Mouse (Mus musculus) MEL (cell line): ENCODE measurements around the gene Lonp1. TPM values are rescaled to one million over a fixed set of nuclear protein-coding genes. Genes with fewer than 3 reads are reported as not detected.

Source experiments
- DNase-seq: peaks from one replicate; pipeline ENCODE4 v3.0.0; 2011; ENCODE audit warnings: low read depth, low spot score
- H3K27ac ChIP-seq: 2 replicates; pipeline ENCODE4 v1.5.1; 2012; ENCODE audit warnings: low read depth, mild to moderate bottlenecking, control low read depth, low read length, moderate library complexity; ENCODE audit not compliant: control insufficient read depth
- H3K27me3 ChIP-seq, 2 experiments: fragments of 150-350 bp in 1 of 2; sonication (generic) in 1 of 2; 2 replicates each; pipeline ENCODE4 v1.6.1; 2012; ENCODE audit warnings: low read length in 2 of 2, mild to moderate bottlenecking in 2 of 2, improper control_type of control experiment in 1 of 2, moderate library complexity in 1 of 2; ENCODE audit not compliant: insufficient read depth in 2 of 2, control insufficient read depth in 1 of 2
- H3K36me3 ChIP-seq, 2 experiments: 2 replicates each; pipeline ENCODE4 v1.6.1; 2012 to 2014; ENCODE audit warnings: low read length in 2 of 2, improper control_type of control experiment in 1 of 2, inconsistent platforms in 1 of 2, mild to moderate bottlenecking in 1 of 2; ENCODE audit not compliant: insufficient read depth in 2 of 2, control insufficient read depth in 1 of 2
- H3K4me1 ChIP-seq, 2 experiments: fragments of 150-350 bp in 1 of 2; sonication (generic) in 1 of 2; 2 replicates each; pipeline ENCODE4 v1.6.1; 2012; ENCODE audit warnings: low read length in 2 of 2, improper control_type of control experiment in 1 of 2, mild to moderate bottlenecking in 1 of 2; ENCODE audit not compliant: insufficient read depth in 2 of 2, control insufficient read depth in 1 of 2
- H3K4me3 ChIP-seq, 2 experiments: fragments of 150-350 bp in 1 of 2; sonication (generic) in 1 of 2; 2 replicates each; pipeline ENCODE4 v1.5.1; 2012; ENCODE audit warnings: low read depth in 2 of 2, low read length in 2 of 2, mild to moderate bottlenecking in 2 of 2, moderate library complexity in 2 of 2, control low read depth in 1 of 2, improper control_type of control experiment in 1 of 2; ENCODE audit not compliant: control insufficient read depth in 1 of 2, insufficient read depth in 1 of 2
- H3K79me2 ChIP-seq: 2 replicates; pipeline ENCODE4 v1.6.1; 2012; ENCODE audit warnings: mild to moderate bottlenecking, low read length, moderate library complexity; ENCODE audit not compliant: control insufficient read depth, poor library complexity, insufficient read depth
- H3K9ac ChIP-seq: 2 replicates; pipeline ENCODE4 v1.6.1; 2012; ENCODE audit warnings: low read depth, mild to moderate bottlenecking, control low read depth, low read length, moderate library complexity; ENCODE audit not compliant: control insufficient read depth, poor library complexity, severe bottlenecking
- H3K9me3 ChIP-seq: fragments of 150-350 bp; sonication (generic); replicated peaks from 2 replicates; pipeline ENCODE4 v1.6.1; 2012; ENCODE audit warnings: mild to moderate bottlenecking, low read length, improper control_type of control experiment, moderate library complexity; ENCODE audit not compliant: insufficient read depth
- BHLHE40 ChIP-seq: IDR thresholded peaks from 2 replicates; pipeline ENCODE4 v1.6.1; 2012; ENCODE audit warnings: low read depth, mild to moderate bottlenecking, inconsistent platforms, low read length, improper control_type of control experiment, borderline replicate concordance
- GATA1 ChIP-seq: IDR thresholded peaks from 2 replicates; pipeline ENCODE4 v1.6.1; 2011; ENCODE audit warnings: low read depth, low read length, improper control_type of control experiment
- HCFC1 ChIP-seq: IDR thresholded peaks from 2 replicates; pipeline ENCODE4 v1.6.1; 2012; ENCODE audit warnings: low read depth, mild to moderate bottlenecking, inconsistent platforms, low read length, improper control_type of control experiment, moderate library complexity
- KAT2A ChIP-seq: conservative IDR thresholded peaks from 2 replicates; pipeline ENCODE4 v1.6.1; 2012; ENCODE audit warnings: low read depth, low read length, improper control_type of control experiment, inconsistent platforms
- MAFK ChIP-seq: IDR thresholded peaks from 2 replicates; pipeline ENCODE4 v1.6.1; 2011; ENCODE audit warnings: low read depth, mild to moderate bottlenecking, low read length, improper control_type of control experiment, borderline replicate concordance
- MAX ChIP-seq: IDR thresholded peaks from 2 replicates; pipeline ENCODE4 v1.6.1; 2011; ENCODE audit warnings: low read length, improper control_type of control experiment
- MEF2A ChIP-seq: IDR thresholded peaks from 2 replicates; pipeline ENCODE4 v1.6.1; 2014; ENCODE audit warnings: low read depth, mild to moderate bottlenecking, inconsistent platforms, low read length, improper control_type of control experiment; ENCODE audit not compliant: poor library complexity, insufficient replicate concordance, severe bottlenecking; ENCODE audit errors: extremely low read depth
- MXI1 ChIP-seq: IDR thresholded peaks from 2 replicates; pipeline ENCODE4 v1.6.1; 2011; ENCODE audit warnings: mild to moderate bottlenecking, low read depth, low read length, improper control_type of control experiment
- NELFE ChIP-seq: IDR thresholded peaks from 2 replicates; pipeline ENCODE4 v1.6.1; 2011; ENCODE audit warnings: low read depth, low read length, improper control_type of control experiment
- NRF1 ChIP-seq: IDR thresholded peaks from 2 replicates; pipeline ENCODE4 v1.6.1; 2014; ENCODE audit warnings: low read depth, mild to moderate bottlenecking, inconsistent platforms, low read length, improper control_type of control experiment, moderate library complexity; ENCODE audit not compliant: poor library complexity, insufficient read depth, severe bottlenecking
- POLR2A ChIP-seq, 2 experiments: IDR thresholded peaks; 2 replicates each; pipeline ENCODE4 v1.6.1; 2011 to 2012; ENCODE audit warnings: low read length in 2 of 2, mild to moderate bottlenecking in 2 of 2, control low read depth in 1 of 2, improper control_type of control experiment in 1 of 2, low read depth in 1 of 2, moderate library complexity in 1 of 2; ENCODE audit not compliant: control insufficient read depth in 1 of 2, insufficient read depth in 1 of 2, poor library complexity in 1 of 2
- POLR2AphosphoS2 ChIP-seq: IDR thresholded peaks from 2 replicates; pipeline ENCODE4 v1.6.1; 2011; ENCODE audit warnings: low read length, improper control_type of control experiment
- RCOR1 ChIP-seq: IDR thresholded peaks from 2 replicates; pipeline ENCODE4 v1.6.1; 2012; ENCODE audit warnings: low read depth, mild to moderate bottlenecking, inconsistent platforms, low read length, improper control_type of control experiment
- SIN3A ChIP-seq: IDR thresholded peaks from 2 replicates; pipeline ENCODE4 v1.6.1; 2012; ENCODE audit warnings: low read length, improper control_type of control experiment, inconsistent platforms
- TAL1 ChIP-seq: IDR thresholded peaks from 2 replicates; pipeline ENCODE4 v1.6.1; 2012; ENCODE audit warnings: mild to moderate bottlenecking, inconsistent platforms, low read length, moderate library complexity, mixed read lengths
- TBP ChIP-seq: IDR thresholded peaks from 2 replicates; pipeline ENCODE4 v1.8.0; 2011; ENCODE audit warnings: low read depth, low read length, improper control_type of control experiment
- USF2 ChIP-seq, 2 experiments: IDR thresholded peaks; 2 replicates each; pipeline ENCODE4 v1.6.1; 2011 to 2012; ENCODE audit warnings: improper control_type of control experiment in 2 of 2, low read length in 2 of 2, borderline replicate concordance in 1 of 2, inconsistent platforms in 1 of 2, low read depth in 1 of 2, mild to moderate bottlenecking in 1 of 2; ENCODE audit not compliant: insufficient read depth in 1 of 2
- ZC3H11A ChIP-seq: IDR thresholded peaks from 2 replicates; pipeline ENCODE4 v1.6.1; 2012; ENCODE audit warnings: low read depth, mild to moderate bottlenecking, inconsistent platforms, low read length, improper control_type of control experiment
- ZKSCAN1 ChIP-seq: IDR thresholded peaks from 2 replicates; pipeline ENCODE4 v1.6.1; 2012; ENCODE audit warnings: low read depth, mild to moderate bottlenecking, inconsistent platforms, low read length, improper control_type of control experiment, moderate library complexity
- ZMIZ1 ChIP-seq: IDR thresholded peaks from 2 replicates; pipeline ENCODE4 v1.6.1; 2012; ENCODE audit warnings: low read depth, mild to moderate bottlenecking, inconsistent platforms, low read length, improper control_type of control experiment, moderate library complexity
- ZNF384 ChIP-seq: IDR thresholded peaks from 2 replicates; pipeline ENCODE4 v1.6.1; 2012; ENCODE audit warnings: low read depth, mild to moderate bottlenecking, inconsistent platforms, low read length, improper control_type of control experiment
- polyA plus RNA-seq, 2 experiments: library from polyadenylated mRNA; stranded (reverse) in 1 of 2; unstranded in 1 of 2; fragments of >175 nt in 1 of 2; fragments of >200 nt in 1 of 2; gene quantifications; 2 replicates each; pipeline versions ENCODE4 v1.2.1 to v1.2.4; 2012; ENCODE audit warnings: low replicate concordance in 2 of 2, low read depth in 1 of 2; ENCODE audit not compliant: insufficient read length in 2 of 2, insufficient read depth in 1 of 2, missing spikeins in 1 of 2
- total RNA-seq: library from RNA; depleted of rRNA; stranded (reverse); fragments of 300-350 nt; gene quantifications from 2 replicates; pipeline ENCODE4 v1.2.3, GENCODE M21; 2012

Lonp1 gene
- total and polyA plus RNA-seq, 3 experiments: 162 to 296 (median 197) TPM

DNA sequence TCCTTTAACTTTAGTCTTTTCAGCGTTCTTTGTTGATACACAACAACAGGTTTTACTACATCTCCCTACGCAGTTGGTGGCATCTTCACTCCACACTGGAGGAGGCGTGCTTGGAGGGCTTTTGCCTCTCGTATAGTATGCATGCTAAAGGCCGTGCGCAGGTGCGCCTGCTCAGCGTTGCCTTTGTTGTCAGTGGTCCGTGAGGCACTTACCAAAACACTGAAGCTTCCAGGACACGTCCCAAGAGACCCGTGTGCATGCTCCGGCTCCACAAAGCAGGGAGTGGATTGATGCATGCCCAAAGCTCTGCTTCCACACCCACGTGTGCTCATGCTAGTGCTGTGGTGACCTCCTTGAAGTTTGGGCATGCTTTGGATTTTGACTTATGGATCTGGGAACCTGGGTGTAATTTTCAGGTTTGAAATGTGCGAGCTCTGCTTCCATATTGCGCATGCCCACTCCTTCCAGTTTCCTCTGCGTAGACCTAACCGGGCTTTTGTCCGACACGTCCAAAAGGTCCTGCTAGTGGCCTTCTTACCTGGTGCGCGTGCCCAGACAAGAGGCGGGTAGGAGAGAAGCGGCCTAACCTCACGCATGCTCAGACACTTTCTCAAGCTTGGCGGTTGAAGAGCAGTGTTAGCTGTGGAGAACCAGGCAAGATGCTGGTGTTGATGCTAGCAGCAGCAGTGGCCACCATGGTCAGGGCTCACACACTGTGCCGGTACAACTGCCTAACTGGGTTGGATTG lies 1.0 kb upstream of the Lonp1 start, which contains the start of gene Catsperd:
Gene Catsperd, plus strand, starts transcription at position 614 of the 748 bp plus-strand sequence.
- Histone ChIP-seq H3K27ac (peak within 1 kb of the TSS; percentile 47), H3K36me3 (peaks cover 19 to 21% of the 10 kb centered on the region in 2 experiments), H3K9ac (peak within 1 kb of the TSS; percentile 50), H3K27me3 (no peaks in the 10 kb centered on the region), H3K79me2 (peaks cover 40% of the 10 kb centered on the region), H3K9me3 (no peaks in the 10 kb centered on the region), H3K4me1 (peaks cover 10 to 37% of the 10 kb centered on the region in 2 experiments; a peak in 3 of 4 replicates), H3K4me3 (peak within 1 kb of the TSS; percentile 91 to 92)
- no peak for DNase-seq
- TF ChIP-seq SIN3A (0 out of 2 replicates have a peak, but pooled peaks have one; percentile 72), NRF1 (peak; percentile 59), ZKSCAN1 (no peak), MXI1 (peak; percentile 61), POLR2AphosphoS2 (no peak)

DNA sequence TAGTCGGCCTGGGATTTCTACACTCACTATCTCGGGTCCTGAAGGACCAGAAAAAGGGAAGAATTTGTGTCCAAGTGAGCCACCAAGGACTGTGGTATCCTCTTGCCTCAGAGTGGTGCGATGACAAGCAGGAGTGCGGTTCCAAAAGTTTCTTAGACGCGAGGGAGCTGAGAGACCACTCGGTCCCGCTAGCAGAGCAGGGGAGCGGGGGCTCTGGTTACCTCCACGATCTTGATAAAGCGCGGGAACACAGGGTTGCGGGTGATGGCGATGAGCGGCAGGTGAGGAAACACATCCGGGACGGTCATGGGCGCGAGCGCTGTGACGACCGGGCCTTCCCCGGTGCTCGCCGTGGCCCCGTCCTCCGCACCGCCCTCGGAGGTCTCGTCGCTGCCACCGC lies 427 bp downstream of the Lonp1 start:
- H3K4me3 ChIP-seq: peak overlapping the region; percentile 92 to 99

DNA sequence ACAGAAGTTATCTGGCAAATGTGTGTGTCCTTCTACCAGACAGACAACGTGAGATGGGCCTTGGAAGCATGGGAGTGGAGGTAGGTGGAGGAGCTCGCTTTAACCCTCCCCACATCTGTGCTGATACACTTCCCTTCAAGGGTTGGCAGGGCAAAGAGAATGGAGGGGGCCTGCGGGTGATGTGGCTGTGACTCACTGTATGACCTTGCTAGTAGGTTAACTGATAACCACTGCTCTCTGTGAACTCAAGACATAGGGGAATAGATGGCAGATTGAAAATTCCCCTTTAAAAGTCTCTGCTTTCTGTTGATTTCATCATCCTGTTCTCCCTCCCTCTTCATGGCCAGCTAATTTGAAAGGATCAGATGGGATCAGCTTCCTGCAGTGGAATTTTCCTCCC lies 1.2 kb downstream of the Lonp1 start:
- H3K27me3 ChIP-seq: no peaks in the 10 kb centered on the region
- peaks cover 19 to 28% of the 10 kb centered on the region in 2 experiments for H3K36me3 ChIP-seq
- H3K27ac ChIP-seq: peak overlapping the region; percentile 96
- H3K9ac ChIP-seq: peak overlapping the region; percentile 95
- DNase-seq: peak; percentile 90
- H3K4me1 ChIP-seq: peaks cover 10 to 32% of the 10 kb centered on the region in 2 experiments; a peak in 3 of 4 replicates
- no peaks in the 10 kb centered on the region for H3K9me3 ChIP-seq
- H3K4me3 ChIP-seq: peak overlapping the region; percentile 92 to 99
- H3K79me2 ChIP-seq: peaks cover 40% of the 10 kb centered on the region
- TF ChIP-seq GATA1 (peak; percentile 64; the same call in 1 of the 2 replicates), MAX (peak; percentile 12; the same call in 1 of the 2 replicates), USF2 (IDR thresholded peaks at IDR 0.05; ENCODE audit: borderline replicate concordance in 1 of 2, insufficient read depth in 1 of 2, low read depth in 1 of 2, low read length in 2 of 2) (no peak), TBP (peak; percentile 60), MAFK (no peak), MEF2A (no peak), ZNF384 (no peak), POLR2A (IDR thresholded peaks at IDR 0.05; ENCODE audit: control insufficient read depth in 1 of 2, insufficient read depth in 1 of 2, low read depth in 1 of 2, low read length in 2 of 2, poor library complexity in 1 of 2) (no peak; a peak in 1 of 4 replicates), BHLHE40 (no peak), RCOR1 (peak; percentile 36; the same call in 1 of the 2 replicates), ZMIZ1 (no peak), ZC3H11A (no peak), HCFC1 (no peak; the same call in 1 of the 2 replicates), TAL1 (0 out of 2 replicates have a peak, but pooled peaks have one; percentile 8), KAT2A (no peak; the same call in 1 of the 2 replicates), NELFE (peak; percentile 15; the same call in 1 of the 2 replicates), POLR2AphosphoS2 (peak; percentile 76; the same call in 1 of the 2 replicates)

More for the DNA sequence above, 427 bp downstream of the Lonp1 start:
- H3K9me3 ChIP-seq: no peaks in the 10 kb centered on the region
- H3K79me2 ChIP-seq: peaks cover 40% of the 10 kb centered on the region
- H3K27me3 ChIP-seq: no peaks in the 10 kb centered on the region
- H3K36me3 ChIP-seq: peaks cover 19 to 26% of the 10 kb centered on the region in 2 experiments
- DNase-seq: peak; percentile 66
- peak; percentile 22; the same call in 1 of the 2 replicates for TF ChIP-seq GATA1
- no peak for TF ChIP-seq MEF2A
- peak in 1 of 2 experiments; percentile 36; a peak in 1 of 4 replicates for TF ChIP-seq POLR2A (IDR thresholded peaks at IDR 0.05; ENCODE audit: control insufficient read depth in 1 of 2, insufficient read depth in 1 of 2, low read depth in 1 of 2, low read length in 2 of 2, poor library complexity in 1 of 2)
- TF ChIP-seq, all 39 proteins: peak for 2
- peak overlapping the region; percentile 96 for H3K27ac ChIP-seq
- peak overlapping the region; percentile 95 for H3K9ac ChIP-seq
- H3K4me1 ChIP-seq: peaks cover 10 to 37% of the 10 kb centered on the region in 2 experiments; a peak in 3 of 4 replicates
